ENCODE assay signal across 26 mouse cellular contexts in genomic region chr5:134861902-134862497, GRCm38 (mm10). TPM values are rescaled to one million over a fixed set of nuclear protein-coding genes. Genes with fewer than 3 reads are reported as not detected.
DNase-seq lines count a peak whose midpoint lies in the region; ATAC-seq and TF ChIP-seq lines count a peak whose summit lies in the region.
"Had no signal": no experiment of that assay in that cellular context is flagged by ENCODE, and none has a peak within 500 bp of the region (broad histone marks: within the 10 kb centered on the region; RNA-seq: fewer than 3 reads in every experiment).

No protein-coding gene starts in this region.

- peak; percentile 28 for DNase-seq in gastrocnemius, postnatal 25 days
- DNase-seq in gastrocnemius, postnatal 14 days, result no peak
- no peak for DNase-seq in lung, adult 2 months
- DNase-seq in limb, embryonic 10.5 days (ENCODE audit: low spot score), result no peak
- DNase-seq in lung, postnatal 4 days, result peak; percentile 14 to 52
- DNase-seq: cerebellum, adult 2 months; cerebellum, postnatal 36 days; liver; right cerebral cortex, postnatal 14 days; spleen, adult 18-20 months had no signal

- H3K9ac ChIP-seq in lung, embryonic 16.5 days (ENCODE audit: low read length), result no peak overlapping the region
- H3K9ac ChIP-seq: forebrain, embryonic 12.5 days had no signal

- no peaks in the 10 kb centered on the region for H3K9me3 ChIP-seq in lung, embryonic 16.5 days (ENCODE audit: control insufficient read depth, low read length)
- H3K9me3 ChIP-seq in limb, embryonic 10.5 days (replicated peaks), result no peaks in the 10 kb centered on the region
- H3K9me3 ChIP-seq: forebrain, embryonic 12.5 days had no signal

- WGBS in lung, embryonic 16.5 days, result 58% methylated on average over 16 of the region's 16 CpGs
- WGBS in lung, adult 2 months, result 75% methylated on average over 16 of the region's 16 CpGs
- WGBS in limb, embryonic 10.5 days, result 69% methylated on average over 16 of the region's 16 CpGs

- no peaks in the 10 kb centered on the region for H3K27me3 ChIP-seq in lung, embryonic 16.5 days (ENCODE audit: control insufficient read depth, insufficient read depth, low read depth, low read length)
- H3K27me3 ChIP-seq in limb, embryonic 10.5 days (ENCODE audit: low read depth, poor library complexity, severe bottlenecking), result no peaks in the 10 kb centered on the region
- H3K27me3 ChIP-seq: forebrain, embryonic 12.5 days had no signal

- no peak for TF ChIP-seq POLR2A in lung, adult 2 months (IDR thresholded peaks at IDR 0.05; ENCODE audit: borderline replicate concordance, extremely low read depth, low read depth, low read length)

- H3K4me2 ChIP-seq in lung, embryonic 16.5 days (ENCODE audit: low read depth, low read length), result no peak overlapping the region
- H3K4me2 ChIP-seq: forebrain, embryonic 12.5 days; heart, embryonic 11.5 days had no signal

- H3K4me3 ChIP-seq in lung, embryonic 16.5 days (ENCODE audit: low read length), result no peak overlapping the region
- no peak overlapping the region for H3K4me3 ChIP-seq in lung, adult 2 months (replicated peaks; ENCODE audit: extremely low read depth, low read depth, low read length)
- no peak overlapping the region for H3K4me3 ChIP-seq in limb, embryonic 10.5 days
- H3K4me3 ChIP-seq: forebrain, embryonic 12.5 days had no signal

- H3K36me3 ChIP-seq in lung, embryonic 16.5 days (ENCODE audit: control insufficient read depth, insufficient read depth, low read length), result no peaks in the 10 kb centered on the region
- no peaks in the 10 kb centered on the region for H3K36me3 ChIP-seq in limb, embryonic 10.5 days
- H3K36me3 ChIP-seq: forebrain, embryonic 12.5 days had no signal

- intact Hi-C loops in gastrocnemius, postnatal 14 days (cut with DNase I; ENCODE audit: low total_unique reads), result no loop called here

- peaks cover 3% of the 10 kb centered on the region; the same call in 1 of the 2 replicates for H3K4me1 ChIP-seq in lung, embryonic 16.5 days (replicated peaks; ENCODE audit: control insufficient read depth, insufficient read depth, low read length)
- H3K4me1 ChIP-seq in lung, adult 2 months (ENCODE audit: control insufficient read depth, insufficient read depth, low read length), result peaks cover 3% of the 10 kb centered on the region
- H3K4me1 ChIP-seq in limb, embryonic 10.5 days, result peaks cover 28% of the 10 kb centered on the region
- H3K4me1 ChIP-seq: forebrain, embryonic 12.5 days had no signal

- ATAC-seq in lung, embryonic 16.5 days (ENCODE audit: low read depth), result peak; percentile 56
- no peak for ATAC-seq in granulocyte monocyte progenitor cell, adult 5-6 weeks (replicated peaks; ENCODE audit: poor library complexity, severe bottlenecking)
- ATAC-seq: inflammation-experienced regulatory T-cells, adult 6 months; midbrain, embryonic 16.5 days had no signal

- no peak overlapping the region for H3K27ac ChIP-seq in lung, embryonic 16.5 days (ENCODE audit: low read length)
- H3K27ac ChIP-seq in limb, embryonic 10.5 days, result 0 out of 2 replicates have a peak overlapping the region, but pooled peaks have one; percentile 7
- H3K27ac ChIP-seq: forebrain, embryonic 12.5 days had no signal

- no peak for TF ChIP-seq CTCF in lung, adult 2 months (IDR thresholded peaks at IDR 0.05; ENCODE audit: insufficient read depth, low read length)

RNA-seq across cellular contexts. Expression of gene Tmem270, which starts 44.5 kb away (rescaled TPM):
- total RNA-seq in gastrocnemius, postnatal 25 days (2021), result not detected
- total RNA-seq in gastrocnemius, postnatal 14 days (2021), result not detected
- not detected in 2 replicates for polyA plus RNA-seq in lung, embryonic 16.5 days (2015; fragmentation: Nextera tagmentation; extraction: Ambion mirVana)
- polyA plus RNA-seq in lung, adult 2 months (2012; rRNA removed), result not detected in 2 replicates
- polyA plus RNA-seq in limb, embryonic 10.5 days (2016; fragmentation: Nextera tagmentation; extraction: Ambion mirVana), result not detected in 2 replicates
- total RNA-seq in granulocyte monocyte progenitor cell, adult 5-6 weeks (2014; fragmentation: Nextera tagmentation), result not detected in 2 replicates
- total RNA-seq in granulocyte monocyte progenitor cell, adult 5-6 weeks (2017), result not detected in 2 replicates
- total RNA-seq: adrenal gland, adult 18-20 months; gastrocnemius, postnatal 4 days; heart, postnatal 10 days; layer of hippocampus, postnatal 10 days; megakaryocyte-erythroid progenitor cell, adult 5-6 weeks; neutrophil, adult 5-6 weeks had no signal
- polyA plus RNA-seq: cerebellum, adult 2 months; forebrain, embryonic 12.5 days; heart, embryonic 11.5 days; hindbrain, embryonic 11.5 days; inflammation-experienced regulatory T-cells, adult 6 months; kidney, embryonic 14.5 days; large intestine, adult 2 months; midbrain, embryonic 16.5 days; thymus, adult 2 months had no signal

RNA-seq across cellular contexts. Expression of gene Cldn13, which starts 53.3 kb away (rescaled TPM):
- not detected for total RNA-seq in gastrocnemius, postnatal 25 days (2021)
- not detected for total RNA-seq in gastrocnemius, postnatal 14 days (2021)
- 0.75 and 3.3 TPM in 2 replicates for polyA plus RNA-seq in lung, embryonic 16.5 days (2015; fragmentation: Nextera tagmentation; extraction: Ambion mirVana)
- not detected in 2 replicates for polyA plus RNA-seq in lung, adult 2 months (2012; rRNA removed)
- 2.1 and 2.3 TPM in 2 replicates for polyA plus RNA-seq in limb, embryonic 10.5 days (2016; fragmentation: Nextera tagmentation; extraction: Ambion mirVana)
- total RNA-seq in granulocyte monocyte progenitor cell, adult 5-6 weeks (2014; fragmentation: Nextera tagmentation), result not detected in 2 replicates
- total RNA-seq in granulocyte monocyte progenitor cell, adult 5-6 weeks (2017), result 0.13 TPM in 1 of 2 replicates, not detected in the other
- total RNA-seq: adrenal gland, adult 18-20 months; gastrocnemius, postnatal 4 days; heart, postnatal 10 days; layer of hippocampus, postnatal 10 days; neutrophil, adult 5-6 weeks had no signal
- polyA plus RNA-seq: cerebellum, adult 2 months; inflammation-experienced regulatory T-cells, adult 6 months; midbrain, embryonic 16.5 days had no signal

Comparison
In these comparisons a context has a peak if more than half of its experiments do, and no peak if none do; other contexts are left out.
1. DNase-seq: peak in gastrocnemius, postnatal 25 days (single experiment) and lung, postnatal 4 days (2 of 2); none in gastrocnemius, postnatal 14 days (single experiment), lung, adult 2 months (single experiment) and limb, embryonic 10.5 days (single experiment).